Mouse (Mus musculus): ENCODE data around the gene Calhm4.

GRCm38 (mm10) chr10:34053987-34054386 is 9.9 kb upstream of the Calhm4 start:
- TF ChIP-seq CTCF (IDR thresholded peaks at IDR 0.05; ENCODE audit: control insufficient read depth, insufficient read depth, insufficient replicate concordance, low read depth, low read length) (no peak), POLR2A (IDR thresholded peaks at IDR 0.05; ENCODE audit: control insufficient read depth, low read depth, low read length) (no peak)

All from testis, adult 2 months (tissue).